Mouse (Mus musculus) lung, postnatal 0 days (tissue): ENCODE data around the gene Gm20388. TPM values are rescaled to one million over a fixed set of nuclear protein-coding genes. Genes with fewer than 3 reads are reported as not detected.

Experiments used
- ATAC-seq: fragments of 200-750 bp; cut with Nextera tagmentation; 2 replicates; pipeline ENCODE4 v1.8.0; 2017; ENCODE audit warnings: moderate library complexity
- DNase-seq: peaks from one replicate; pipeline ENCODE4 v3.0.0-alpha.2; 2016; ENCODE audit warnings: low spot score
- H3K27ac ChIP-seq: fragments of 300-500 bp; sonication (generic); 2 replicates; pipeline ENCODE4 v1.5.1; 2014; ENCODE audit warnings: antibody characterized with exemption, mild to moderate bottlenecking, low read length, mixed read lengths
- H3K27me3 ChIP-seq: fragments of 300-500 bp; sonication (generic); replicated peaks from 2 replicates; pipeline ENCODE4 v1.6.1; 2014; ENCODE audit warnings: low read length, mixed read lengths; ENCODE audit not compliant: insufficient read depth
- H3K36me3 ChIP-seq: fragments of 300-500 bp; sonication (generic); 2 replicates; pipeline ENCODE4 v1.6.1; 2014; ENCODE audit warnings: low read length, mixed read lengths; ENCODE audit not compliant: insufficient read depth
- H3K4me1 ChIP-seq: fragments of 300-500 bp; sonication (generic); 2 replicates; pipeline ENCODE4 v1.6.1; 2014; ENCODE audit warnings: antibody characterized with exemption, low read depth, low read length, mixed read lengths; ENCODE audit not compliant: insufficient read depth
- H3K4me2 ChIP-seq: fragments of 300-500 bp; sonication (generic); replicated peaks from 2 replicates; pipeline ENCODE4 v1.6.1; 2014; ENCODE audit warnings: low read depth, mild to moderate bottlenecking, low read length, moderate library complexity, mixed read lengths
- H3K4me3 ChIP-seq: fragments of 300-500 bp; sonication (generic); 2 replicates; pipeline ENCODE4 v1.5.1; 2014; ENCODE audit warnings: low read depth, low read length
- H3K9ac ChIP-seq: fragments of 300-500 bp; sonication (generic); replicated peaks from 2 replicates; pipeline ENCODE4 v1.6.1; 2014; ENCODE audit warnings: low read depth, mild to moderate bottlenecking
- H3K9me3 ChIP-seq: fragments of 300-500 bp; sonication (generic); 2 replicates; pipeline ENCODE4 v1.6.1; 2016; ENCODE audit warnings: low read length, mixed read lengths
- CTCF ChIP-seq: IDR thresholded peaks from 2 replicates; pipeline ENCODE4 v1.5.1; 2016; ENCODE audit warnings: antibody characterized with exemption, mild to moderate bottlenecking
- EP300 ChIP-seq: IDR thresholded peaks from 2 replicates; pipeline ENCODE4 v1.6.1; 2016; ENCODE audit warnings: antibody characterized with exemption, mild to moderate bottlenecking, control low read depth
- WGBS: fragments of 180-500 bp; shearing (Covaris S2); extraction: QIAGEN DNeasy Blood & Tissue Kit; methylation state at CpG from one replicate; pipeline ENCODE4 v1.1.7; 2014; 5-methylcytosine and 5-hydroxymethylcytosine counted together
- polyA plus RNA-seq: library from polyadenylated mRNA; unstranded; fragments of >200 nt; fragmentation: Nextera tagmentation; extraction: Ambion mirVana; gene quantifications from 2 replicates; pipeline ENCODE4 v1.2.1, GENCODE M21; 2015

Gene Gm20388
- polyA plus RNA-seq, 1 experiment from 2014 or later = not detected

GRCm38 (mm10) chr8:122702301-122702941 is 2791.8 kb downstream of the Gm20388 start:
- ATAC-seq (no peak), DNase-seq (no peak)
- Histone ChIP-seq H3K4me3 (no peak overlapping the region), H3K36me3 (no peaks in the 10 kb centered on the region), H3K4me1 (peaks cover 4% of the 10 kb centered on the region; the same call in 1 of the 2 replicates), H3K4me2 (no peak overlapping the region), H3K9me3 (no peaks in the 10 kb centered on the region), H3K9ac (no peak overlapping the region), H3K27ac (no peak overlapping the region), H3K27me3 (no peaks in the 10 kb centered on the region)
- TF ChIP-seq CTCF (no peak), EP300 (no peak)
- WGBS = 49% methylated on average over 10 of the region's 10 CpGs

GRCm38 (mm10) chr8:122702957-122703356 is 2792.3 kb downstream of the Gm20388 start:
- H3K36me3 ChIP-seq = no peaks in the 10 kb centered on the region
- 77% methylated on average over 6 of the region's 6 CpGs for WGBS
- no peak for ATAC-seq
- no peaks in the 10 kb centered on the region for H3K9me3 ChIP-seq
- H3K27ac ChIP-seq = no peak overlapping the region
- H3K9ac ChIP-seq = no peak overlapping the region
- peaks cover 4% of the 10 kb centered on the region; the same call in 1 of the 2 replicates for H3K4me1 ChIP-seq
- H3K4me2 ChIP-seq = no peak overlapping the region
- no peak for TF ChIP-seq EP300
- no peak for TF ChIP-seq CTCF
- no peak overlapping the region for H3K4me3 ChIP-seq
- no peak for DNase-seq
- no peaks in the 10 kb centered on the region for H3K27me3 ChIP-seq

- DNase-seq (no peak), ATAC-seq (no peak)
- no peaks in the 10 kb centered on the region for H3K27me3 ChIP-seq
- no peak overlapping the region for H3K9ac ChIP-seq
- no peak for TF ChIP-seq CTCF
- no peak for TF ChIP-seq EP300
- no peaks in the 10 kb centered on the region for H3K36me3 ChIP-seq
- H3K4me3 ChIP-seq = no peak overlapping the region
- H3K4me1 ChIP-seq = no peaks in the 10 kb centered on the region
- H3K4me2 ChIP-seq = no peak overlapping the region
- WGBS = 78% methylated on average over 3 of the region's 3 CpGs
- no peaks in the 10 kb centered on the region for H3K9me3 ChIP-seq
- no peak overlapping the region for H3K27ac ChIP-seq
Observed at GRCm38 (mm10) chr8:122704612-122705011, 2794.0 kb downstream of the Gm20388 start.

GRCm38 (mm10) chr8:122705901-122706561 is 2795.4 kb downstream of the Gm20388 start:
- DNase-seq (peak; percentile 24), ATAC-seq (peak; percentile 68)
- H3K27ac ChIP-seq = no peak overlapping the region

GRCm38 (mm10) chr8:122707184-122707583 is 2796.5 kb downstream of the Gm20388 start:
- Histone ChIP-seq H3K9ac (no peak overlapping the region), H3K27me3 (no peaks in the 10 kb centered on the region), H3K36me3 (no peaks in the 10 kb centered on the region), H3K4me2 (no peak overlapping the region), H3K9me3 (no peaks in the 10 kb centered on the region), H3K27ac (no peak overlapping the region), H3K4me3 (no peak overlapping the region), H3K4me1 (0 out of 2 replicates have a peak, but pooled peaks cover 3% of the 10 kb centered on the region)
- 58% methylated on average over 4 of the region's 4 CpGs for WGBS
- no peak for DNase-seq
- TF ChIP-seq CTCF = no peak
- no peak for TF ChIP-seq EP300
- no peak for ATAC-seq

More at GRCm38 (mm10) chr8:122705901-122706561, 2795.4 kb downstream of the Gm20388 start:
- H3K4me2 ChIP-seq = no peak overlapping the region
- no peaks in the 10 kb centered on the region for H3K36me3 ChIP-seq
- H3K27me3 ChIP-seq = no peaks in the 10 kb centered on the region
- no peaks in the 10 kb centered on the region for H3K9me3 ChIP-seq
- H3K4me1 ChIP-seq = no peaks in the 10 kb centered on the region
- 35% methylated on average over 12 of the region's 12 CpGs for WGBS
- H3K4me3 ChIP-seq = no peak overlapping the region
- TF ChIP-seq EP300 (no peak), CTCF (no peak)
- no peak overlapping the region for H3K9ac ChIP-seq

- TF ChIP-seq EP300 (no peak), CTCF (peak; percentile 19; the same call in 1 of the 2 replicates)
- ATAC-seq = no peak
- no peak overlapping the region for H3K4me2 ChIP-seq
- 44% methylated on average over 26 of the region's 26 CpGs for WGBS
- H3K4me3 ChIP-seq = no peak overlapping the region
- no peak overlapping the region for H3K9ac ChIP-seq
- no peak overlapping the region for H3K27ac ChIP-seq
- 0 out of 2 replicates have a peak, but pooled peaks cover 3% of the 10 kb centered on the region for H3K4me1 ChIP-seq
- H3K36me3 ChIP-seq = no peaks in the 10 kb centered on the region
- H3K27me3 ChIP-seq = no peaks in the 10 kb centered on the region
- DNase-seq = no peak
- no peaks in the 10 kb centered on the region for H3K9me3 ChIP-seq
Observed at GRCm38 (mm10) chr8:122709340-122710111, 2798.9 kb downstream of the Gm20388 start.
